In genomic region chr3:116127281-116127680, GRCm38 (mm10) we compare ENCODE assay signal across 9 mouse cellular contexts. TPM values are rescaled to one million over a fixed set of nuclear protein-coding genes. Genes with fewer than 3 reads are reported as not detected.
DNase-seq lines count a peak whose midpoint lies in the region; ATAC-seq and TF ChIP-seq lines count a peak whose summit lies in the region.
"Had no signal": no experiment of that assay in that cellular context is flagged by ENCODE, and none has a peak within 500 bp of the region (broad histone marks: within the 10 kb centered on the region; RNA-seq: fewer than 3 reads in every experiment).

No protein-coding gene starts in this region.

- H3K36me3 ChIP-seq in heart, embryonic 11.5 days (ENCODE audit: control insufficient read depth, insufficient read depth, low read length), result peaks cover 4% of the 10 kb centered on the region
- H3K36me3 ChIP-seq in embryonic facial prominence, embryonic 11.5 days (replicated peaks; ENCODE audit: control insufficient read depth, insufficient read depth, low read depth, low read length), result peaks cover 4% of the 10 kb centered on the region
- no peaks in the 10 kb centered on the region for H3K36me3 ChIP-seq in hindbrain, postnatal 0 days (ENCODE audit: insufficient read depth, low read length)
- no peaks in the 10 kb centered on the region for H3K36me3 ChIP-seq in midbrain, embryonic 15.5 days (replicated peaks)

- H3K4me3 ChIP-seq in heart, embryonic 11.5 days (ENCODE audit: low read depth, low read length), result peak overlapping the region; percentile 50
- peak overlapping the region; percentile 26 for H3K4me3 ChIP-seq in embryonic facial prominence, embryonic 11.5 days (ENCODE audit: low read depth, low read length)
- H3K4me3 ChIP-seq in hindbrain, postnatal 0 days (ENCODE audit: low read length), result peak overlapping the region; percentile 13
- peak overlapping the region; percentile 19 for H3K4me3 ChIP-seq in midbrain, embryonic 15.5 days

- TF ChIP-seq CTCF in hindbrain, postnatal 0 days (IDR thresholded peaks at IDR 0.05; ENCODE audit: low read depth), result no peak

- peak overlapping the region; percentile 68 for H3K4me2 ChIP-seq in heart, embryonic 11.5 days
- peak overlapping the region; percentile 45 for H3K4me2 ChIP-seq in embryonic facial prominence, embryonic 11.5 days (ENCODE audit: low read depth, low read length)
- peak overlapping the region; percentile 41 for H3K4me2 ChIP-seq in hindbrain, postnatal 0 days (ENCODE audit: low read depth, low read length)
- peak overlapping the region; percentile 29 for H3K4me2 ChIP-seq in midbrain, embryonic 15.5 days

- peaks cover 9% of the 10 kb centered on the region for H3K4me1 ChIP-seq in heart, embryonic 11.5 days (ENCODE audit: control insufficient read depth, insufficient read depth, low read length)
- peaks cover 3% of the 10 kb centered on the region; the same call in 1 of the 2 replicates for H3K4me1 ChIP-seq in embryonic facial prominence, embryonic 11.5 days (ENCODE audit: control insufficient read depth, insufficient read depth, low read length)
- peaks cover 3% of the 10 kb centered on the region; the same call in 1 of the 2 replicates for H3K4me1 ChIP-seq in hindbrain, postnatal 0 days (ENCODE audit: insufficient read depth, low read length)
- H3K4me1 ChIP-seq in midbrain, embryonic 15.5 days, result peaks cover 13% of the 10 kb centered on the region

- 33% methylated on average over 2 of the region's 2 CpGs for WGBS in heart, embryonic 11.5 days (ENCODE audit: insufficient replicate concordance)
- 18% methylated on average over 2 of the region's 2 CpGs for WGBS in embryonic facial prominence, embryonic 11.5 days
- 32% methylated on average over 2 of the region's 2 CpGs for WGBS in hindbrain, postnatal 0 days
- 25% methylated on average over 2 of the region's 2 CpGs for WGBS in midbrain, embryonic 15.5 days

- peak overlapping the region; percentile 39; the same call in 1 of the 2 replicates for H3K9ac ChIP-seq in heart, embryonic 11.5 days (ENCODE audit: low read depth, low read length)
- H3K9ac ChIP-seq in embryonic facial prominence, embryonic 11.5 days (replicated peaks; ENCODE audit: low read length), result no peak overlapping the region
- H3K9ac ChIP-seq in hindbrain, postnatal 0 days (replicated peaks; ENCODE audit: low read length), result no peak overlapping the region
- no peak overlapping the region for H3K9ac ChIP-seq in midbrain, embryonic 15.5 days

- H3K9me3 ChIP-seq in heart, embryonic 11.5 days (replicated peaks; ENCODE audit: control insufficient read depth, low read length), result no peaks in the 10 kb centered on the region
- no peaks in the 10 kb centered on the region for H3K9me3 ChIP-seq in embryonic facial prominence, embryonic 11.5 days (replicated peaks; ENCODE audit: control insufficient read depth, low read length)
- H3K9me3 ChIP-seq in hindbrain, postnatal 0 days (ENCODE audit: low read length), result no peaks in the 10 kb centered on the region
- no peaks in the 10 kb centered on the region for H3K9me3 ChIP-seq in midbrain, embryonic 15.5 days

- H3K27me3 ChIP-seq in heart, embryonic 11.5 days (ENCODE audit: control insufficient read depth, insufficient read depth, low read length), result no peaks in the 10 kb centered on the region
- H3K27me3 ChIP-seq in embryonic facial prominence, embryonic 11.5 days (ENCODE audit: control insufficient read depth, insufficient read depth, low read length), result no peaks in the 10 kb centered on the region
- H3K27me3 ChIP-seq in hindbrain, postnatal 0 days (ENCODE audit: insufficient read depth, low read length), result no peaks in the 10 kb centered on the region
- H3K27me3 ChIP-seq in midbrain, embryonic 15.5 days (replicated peaks), result no peaks in the 10 kb centered on the region

- H3K27ac ChIP-seq in heart, embryonic 11.5 days (ENCODE audit: low read depth, low read length), result peak overlapping the region; percentile 81
- peak overlapping the region; percentile 83 for H3K27ac ChIP-seq in embryonic facial prominence, embryonic 11.5 days (replicated peaks; ENCODE audit: low read depth, low read length)
- H3K27ac ChIP-seq in hindbrain, postnatal 0 days, result no peak overlapping the region
- H3K27ac ChIP-seq in midbrain, embryonic 15.5 days, result 0 out of 2 replicates have a peak overlapping the region, but pooled peaks have one; percentile 25

- no peak for ATAC-seq in heart, embryonic 11.5 days (replicated peaks; ENCODE audit: insufficient number of reproducible peaks, low FRiP score, low TSS enrichment)
- ATAC-seq in embryonic facial prominence, embryonic 11.5 days (replicated peaks; ENCODE audit: insufficient number of reproducible peaks, low FRiP score, low TSS enrichment, low read depth), result peak; percentile 77
- no peak for ATAC-seq in hindbrain, postnatal 0 days
- no peak for ATAC-seq in midbrain, embryonic 15.5 days (replicated peaks)
- no peak for ATAC-seq in megakaryocyte-erythroid progenitor cell, adult 5-6 weeks (replicated peaks; ENCODE audit: low FRiP score, low TSS enrichment, poor library complexity, severe bottlenecking)
- ATAC-seq: CD4-positive, CD25-positive, alpha-beta regulatory T cell, adult 4 months had no signal

- no peak for DNase-seq in heart, postnatal 36 days
- peak; percentile 91 for DNase-seq in embryonic facial prominence, embryonic 11.5 days (ENCODE audit: low spot score)
- DNase-seq in hindbrain, postnatal 0 days (ENCODE audit: low spot score), result no peak
- DNase-seq in layer of hippocampus, adult 11-12 months (ENCODE audit: low spot score), result no peak
- no peak for DNase-seq in retina, embryonic 14.5 days (ENCODE audit: low spot score)

- intact Hi-C loops in heart, postnatal 36 days (cut with DNase I), result loop anchor here (5.0 kb wide), 1 partner anchor 125 kb away; the partner anchor contains the start of gene Gpr88

RNA-seq across cellular contexts. Expression of gene Vcam1, which starts 2.2 kb away (rescaled TPM):
- polyA plus RNA-seq in heart, embryonic 11.5 days (2014; fragmentation: Nextera tagmentation; extraction: Ambion mirVana), result 60.9 and 76.0 TPM in 2 replicates
- 10 to 100 TPM; 15.0 to 15.6 TPM for total RNA-seq in heart, postnatal 36 days (2021)
- 69.3 and 75.4 TPM in 2 replicates for polyA plus RNA-seq in embryonic facial prominence, embryonic 11.5 days (2014; fragmentation: Nextera tagmentation; extraction: Ambion mirVana)
- total RNA-seq in hindbrain, postnatal 0 days (2014; rRNA removed), result 35.4 and 45.3 TPM in 2 replicates
- polyA plus RNA-seq in hindbrain, postnatal 0 days (2015; fragmentation: Nextera tagmentation; extraction: Ambion mirVana), result 40.7 and 43.5 TPM in 2 replicates
- polyA plus RNA-seq in midbrain, embryonic 15.5 days (2015; fragmentation: Nextera tagmentation; extraction: Ambion mirVana), result 32.6 and 38.6 TPM in 2 replicates
- total RNA-seq in megakaryocyte-erythroid progenitor cell, adult 5-6 weeks (2014; fragmentation: Nextera tagmentation), result not detected in 2 replicates
- total RNA-seq in megakaryocyte-erythroid progenitor cell, adult 5-6 weeks (2017), result 0.33 and 0.72 TPM in 2 replicates
